Mouse (Mus musculus) C2C12 (cell line): ENCODE measurements around the gene Hnrnpa1. TPM values are rescaled to one million over a fixed set of nuclear protein-coding genes. Genes with fewer than 3 reads are reported as not detected.

ENCODE experiments used
- H3K27me3 ChIP-seq: one replicate; pipeline ENCODE4 v1.6.1; 2011; ENCODE audit not compliant: control insufficient read depth, insufficient read depth, insufficient read length
- H3K36me3 ChIP-seq: one replicate; pipeline ENCODE4 v1.6.1; 2011; ENCODE audit not compliant: control insufficient read depth, insufficient read depth
- H3K4me3 ChIP-seq: one replicate; pipeline ENCODE4 v1.5.1; 2011; ENCODE audit warnings: mild to moderate bottlenecking, control low read depth; ENCODE audit not compliant: poor library complexity, insufficient read depth, severe bottlenecking
- H3K79me2 ChIP-seq: one replicate; pipeline ENCODE4 v1.6.1; 2011; ENCODE audit not compliant: control insufficient read depth, insufficient read depth
- H3K79me3 ChIP-seq: one replicate; pipeline ENCODE4 v1.6.1; 2011; ENCODE audit warnings: low read depth, control low read depth
- H3ac ChIP-seq: one replicate; pipeline ENCODE3; 2011; ENCODE audit warnings: low read depth; ENCODE audit not compliant: control insufficient read depth, insufficient read length
- CEBPB ChIP-seq: IDR thresholded peaks from one replicate; pipeline ENCODE4 v1.6.1; 2011; ENCODE audit warnings: low read depth, mild to moderate bottlenecking, control low read depth, moderate library complexity
- CTCF ChIP-seq: IDR thresholded peaks from one replicate; pipeline ENCODE4 v1.5.1; 2011; ENCODE audit not compliant: control insufficient read depth, insufficient read depth, insufficient read length
- FOSL1 ChIP-seq: IDR thresholded peaks from one replicate; pipeline ENCODE4 v1.8.0; 2011; ENCODE audit warnings: mild to moderate bottlenecking, low read length; ENCODE audit not compliant: poor library complexity, insufficient read depth, severe bottlenecking
- MAX ChIP-seq: IDR thresholded peaks from one replicate; pipeline ENCODE4 v1.6.1; 2011; ENCODE audit warnings: mild to moderate bottlenecking, control low read depth
- MYOD1 ChIP-seq: IDR thresholded peaks from one replicate; pipeline ENCODE4 v1.6.1; 2011; ENCODE audit warnings: low read depth; ENCODE audit not compliant: control insufficient read depth, insufficient read length
- MYOG ChIP-seq: IDR thresholded peaks from one replicate; pipeline ENCODE4 v1.6.1; 2011; ENCODE audit not compliant: control insufficient read depth, insufficient read length; ENCODE audit errors: extremely low read depth
- USF1 ChIP-seq: IDR thresholded peaks from one replicate; pipeline ENCODE4 v1.6.1; 2011; ENCODE audit warnings: low read depth, mild to moderate bottlenecking, control low read depth, moderate library complexity
- polyA plus RNA-seq: library from polyadenylated mRNA; unstranded; fragments of >200 nt; fragmentation: generic; extraction: Trizol; gene quantifications from one replicate; pipeline ENCODE4 v1.2.1, GENCODE M21; 2012; ENCODE audit warnings: missing spikeins

Hnrnpa1 gene
- polyA plus RNA-seq, 1 experiment: 625 TPM

- TF ChIP-seq MYOD1 (no peak), FOSL1 (no peak), MAX (no peak), CTCF (no peak), CEBPB (no peak), USF1 (no peak), MYOG (no peak)
- peaks cover 40% of the 10 kb centered on the region for H3K79me3 ChIP-seq
Measured at GRCm38 (mm10) chr15:103281465-103282205, 41.4 kb downstream of the Hnrnpa1 start.

DNA sequence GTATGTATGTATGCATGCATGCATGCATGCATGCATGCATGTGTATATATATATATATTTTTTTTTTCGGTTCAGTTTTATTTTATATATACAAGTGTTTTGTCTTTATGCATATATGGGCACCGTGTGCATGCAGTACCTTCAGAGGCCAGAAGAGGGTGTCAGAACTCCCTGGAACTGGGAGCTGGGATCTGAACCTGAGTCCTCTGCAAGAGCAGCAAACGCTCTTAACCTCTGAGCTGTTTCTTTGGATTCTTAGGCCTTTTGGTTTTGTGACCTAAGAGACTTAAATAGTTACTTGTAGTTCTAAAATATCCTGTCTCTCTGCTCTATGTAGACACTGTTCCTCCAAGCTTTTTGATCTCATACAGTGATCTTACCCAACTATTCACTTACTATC is 43.8 kb downstream of the Hnrnpa1 start:
- H3K27me3 ChIP-seq: no peaks in the 10 kb centered on the region
- peaks cover 90% of the 10 kb centered on the region for H3K79me2 ChIP-seq
- H3K36me3 ChIP-seq: peaks cover 4% of the 10 kb centered on the region
- TF ChIP-seq MYOD1 (no peak), CEBPB (no peak), CTCF (peak; percentile 20), MYOG (no peak), MAX (no peak), USF1 (no peak)
- H3K4me3 ChIP-seq: no peak overlapping the region
- peaks cover 28% of the 10 kb centered on the region for H3K79me3 ChIP-seq
- no peak overlapping the region for H3ac ChIP-seq

More at GRCm38 (mm10) chr15:103281465-103282205, 41.4 kb downstream of the Hnrnpa1 start:
- H3ac ChIP-seq: no peak overlapping the region
- no peak overlapping the region for H3K4me3 ChIP-seq
- peaks cover 93% of the 10 kb centered on the region for H3K79me2 ChIP-seq
- no peaks in the 10 kb centered on the region for H3K27me3 ChIP-seq
- H3K36me3 ChIP-seq: no peaks in the 10 kb centered on the region

DNA sequence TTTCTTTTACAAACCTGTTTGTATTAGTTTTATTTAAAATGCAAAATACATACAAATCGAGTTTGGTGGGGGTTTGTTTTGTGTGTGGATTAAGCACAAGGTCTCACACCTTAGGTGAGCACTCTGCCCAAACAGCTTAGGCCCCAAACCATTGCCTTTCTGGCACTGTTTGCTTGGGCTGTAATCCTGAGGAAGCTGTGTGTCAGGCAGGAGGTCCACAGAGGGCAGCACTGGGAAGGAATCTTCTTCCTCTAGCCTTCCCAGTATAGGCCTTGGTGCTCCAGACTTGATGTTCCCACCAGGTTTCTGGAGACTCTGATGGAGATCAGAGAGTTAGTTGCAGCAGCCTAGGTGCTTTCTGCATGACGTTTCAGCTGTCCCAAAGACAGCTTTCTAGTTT is 44.4 kb downstream of the Hnrnpa1 start:
- H3K4me3 ChIP-seq: no peak overlapping the region
- peaks cover 86% of the 10 kb centered on the region for H3K79me2 ChIP-seq
- no peaks in the 10 kb centered on the region for H3K27me3 ChIP-seq
- H3K36me3 ChIP-seq: peaks cover 10% of the 10 kb centered on the region
- H3K79me3 ChIP-seq: peaks cover 25% of the 10 kb centered on the region
- H3ac ChIP-seq: no peak overlapping the region
- no peak for TF ChIP-seq USF1
- TF ChIP-seq MYOD1: no peak
- TF ChIP-seq MAX: no peak
- no peak for TF ChIP-seq CTCF
- no peak for TF ChIP-seq MYOG
- no peak for TF ChIP-seq FOSL1
- TF ChIP-seq CEBPB: no peak

- H3ac ChIP-seq: no peak overlapping the region
- peaks cover 23% of the 10 kb centered on the region for H3K36me3 ChIP-seq
- no peak for TF ChIP-seq MYOD1
- TF ChIP-seq USF1: no peak
- TF ChIP-seq MYOG: no peak
- no peak for TF ChIP-seq MAX
- TF ChIP-seq CEBPB: no peak
- no peak for TF ChIP-seq FOSL1
- no peak for TF ChIP-seq CTCF
Measured at GRCm38 (mm10) chr15:103285778-103286417, 45.7 kb downstream of the Hnrnpa1 start.

DNA sequence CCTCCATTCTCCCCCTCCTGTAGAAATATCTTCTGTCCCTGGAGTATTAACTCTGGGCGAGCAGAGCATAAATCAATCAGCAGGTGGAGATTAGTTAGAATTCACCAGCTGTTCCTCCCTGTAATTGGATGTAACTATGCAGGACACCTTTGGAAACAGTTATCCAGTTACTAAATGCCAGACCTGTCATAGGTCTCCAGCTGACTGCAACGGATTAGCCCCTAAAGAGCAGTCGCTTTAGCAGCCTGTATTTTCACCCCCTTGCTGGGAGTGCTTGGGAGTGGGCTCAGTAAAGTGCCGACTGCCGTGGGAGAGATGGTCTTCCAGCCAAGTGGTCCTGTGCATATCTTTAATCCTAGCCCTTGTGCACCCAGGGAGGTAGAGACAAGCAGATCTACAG is 49.4 kb downstream of the Hnrnpa1 start:
- TF ChIP-seq MYOG: no peak
- TF ChIP-seq FOSL1: no peak
- TF ChIP-seq USF1: no peak
- no peak for TF ChIP-seq CEBPB
- Histone ChIP-seq H3ac (no peak overlapping the region), H3K36me3 (peaks cover 54% of the 10 kb centered on the region), H3K27me3 (no peaks in the 10 kb centered on the region), H3K4me3 (no peak overlapping the region), H3K79me2 (peaks cover 40% of the 10 kb centered on the region), H3K79me3 (no peaks in the 10 kb centered on the region)

More at GRCm38 (mm10) chr15:103285778-103286417, 45.7 kb downstream of the Hnrnpa1 start:
- Histone ChIP-seq H3K79me2 (peaks cover 73% of the 10 kb centered on the region), H3K27me3 (no peaks in the 10 kb centered on the region), H3K4me3 (no peak overlapping the region), H3K79me3 (peaks cover 17% of the 10 kb centered on the region)

DNA sequence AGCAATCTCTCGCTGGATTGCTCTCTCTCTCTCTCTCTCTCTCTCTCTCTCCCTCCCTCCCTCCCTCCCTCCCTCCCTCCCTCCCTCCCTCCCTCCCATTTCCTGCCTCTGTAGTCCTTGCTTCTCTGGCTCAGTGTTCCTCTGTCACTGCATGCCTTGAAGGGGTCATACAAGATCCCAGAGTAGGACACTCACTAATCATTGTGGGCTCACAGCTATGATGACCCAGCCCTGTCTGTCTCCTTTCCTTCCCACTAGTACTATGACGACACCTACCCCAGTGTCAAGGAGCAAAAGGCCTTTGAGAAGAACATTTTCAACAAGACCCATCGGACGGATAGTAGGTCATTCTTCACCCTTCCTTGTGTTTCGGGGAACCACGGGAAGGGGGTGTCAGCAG is 50.2 kb downstream of the Hnrnpa1 start:
- no peaks in the 10 kb centered on the region for H3K79me3 ChIP-seq
- no peaks in the 10 kb centered on the region for H3K27me3 ChIP-seq
- H3ac ChIP-seq: no peak overlapping the region
- H3K36me3 ChIP-seq: peaks cover 59% of the 10 kb centered on the region
- H3K79me2 ChIP-seq: peaks cover 33% of the 10 kb centered on the region
- TF ChIP-seq MYOD1 (no peak), FOSL1 (no peak), CEBPB (no peak), MYOG (no peak), CTCF (no peak), USF1 (no peak), MAX (no peak)
- no peak overlapping the region for H3K4me3 ChIP-seq
